Mouse (Mus musculus): Measurements from ENCODE around the gene Gmppa.

Gene Gmppa

GRCm38 (mm10) chr1:75435475-75436328 is at the start of gene Gmppa:
Gene Gmppa, plus strand, starts transcription at chr1:75435930.
- DNase-seq: peak; percentile 86 to 89

DNA sequence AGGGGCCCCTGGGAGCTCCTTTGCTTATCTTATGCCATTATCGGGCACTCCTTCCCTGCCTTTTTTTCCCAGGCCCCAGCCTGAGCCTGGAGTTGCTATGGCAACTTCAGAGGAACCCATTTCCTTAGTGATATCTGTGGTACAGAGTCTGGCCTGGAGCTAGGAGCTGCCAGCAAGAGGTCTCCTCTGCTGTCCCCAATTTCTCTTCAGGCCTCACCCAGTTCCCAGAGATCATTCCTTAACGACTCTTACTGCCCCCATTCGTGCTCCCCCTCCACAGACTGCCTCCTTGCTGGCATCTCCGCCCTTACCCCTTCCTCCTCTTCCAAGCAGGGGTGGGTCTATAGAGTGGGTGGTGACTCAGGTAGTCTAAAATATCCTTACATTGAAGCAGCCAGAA is 49.6 kb upstream of the Gmppa start:
- DNase-seq: no peak

DNA sequence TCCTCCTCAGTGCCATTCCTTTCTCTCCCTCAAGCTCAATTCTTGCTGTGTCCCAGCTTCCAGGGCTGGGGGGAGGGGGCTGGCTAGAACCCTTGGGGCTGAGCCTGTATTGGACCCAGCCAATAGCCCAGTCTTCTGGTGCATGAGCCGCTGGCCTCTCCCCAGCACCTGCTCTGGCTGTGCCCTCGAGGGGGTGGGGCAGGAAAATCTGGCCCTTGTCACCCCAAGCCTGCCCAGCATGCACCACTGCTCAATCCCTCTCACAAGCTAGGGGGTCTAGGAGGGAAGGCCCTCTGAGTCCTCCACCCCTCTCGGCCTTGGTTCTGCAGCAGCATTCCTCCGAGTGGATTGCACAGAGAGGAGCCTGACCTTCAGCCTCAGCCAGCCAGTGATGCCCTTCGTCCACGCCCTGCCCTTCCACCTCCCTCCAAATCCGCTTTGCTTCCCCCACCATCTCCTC is 48.2 kb upstream of the Gmppa start:
- peak; percentile 45 to 47 for DNase-seq

GRCm38 (mm10) chr1:75387929-75388897 is 47.5 kb upstream of the Gmppa start:
- peak; percentile 37 to 54 for DNase-seq

- no peak for DNase-seq
Measured at GRCm38 (mm10) chr1:75388898-75389515, 46.7 kb upstream of the Gmppa start.

- peak; percentile 86 to 87 for DNase-seq
Measured at GRCm38 (mm10) chr1:75393139-75393538, 42.6 kb upstream of the Gmppa start.

DNA sequence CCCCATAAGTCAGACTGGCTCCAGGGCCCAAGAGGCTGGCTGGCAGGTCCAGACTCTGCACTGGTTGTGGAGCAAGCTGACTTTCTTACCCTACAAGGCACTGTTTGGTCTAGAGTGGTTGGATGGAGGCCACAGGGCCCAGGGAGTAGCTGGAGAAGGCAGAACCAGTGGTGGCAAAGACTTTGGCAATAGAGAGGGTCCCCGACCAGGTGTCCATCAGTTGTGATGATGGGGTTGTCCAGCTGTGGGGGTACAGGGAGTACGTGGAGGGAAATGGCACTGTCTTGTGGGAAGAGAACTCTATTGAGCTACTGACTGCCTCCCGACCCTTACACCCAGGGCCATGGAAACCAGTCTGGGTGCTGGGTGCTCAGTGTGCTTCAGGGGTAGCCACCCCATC is 41.9 kb upstream of the Gmppa start:
- DNase-seq: no peak

DNA sequence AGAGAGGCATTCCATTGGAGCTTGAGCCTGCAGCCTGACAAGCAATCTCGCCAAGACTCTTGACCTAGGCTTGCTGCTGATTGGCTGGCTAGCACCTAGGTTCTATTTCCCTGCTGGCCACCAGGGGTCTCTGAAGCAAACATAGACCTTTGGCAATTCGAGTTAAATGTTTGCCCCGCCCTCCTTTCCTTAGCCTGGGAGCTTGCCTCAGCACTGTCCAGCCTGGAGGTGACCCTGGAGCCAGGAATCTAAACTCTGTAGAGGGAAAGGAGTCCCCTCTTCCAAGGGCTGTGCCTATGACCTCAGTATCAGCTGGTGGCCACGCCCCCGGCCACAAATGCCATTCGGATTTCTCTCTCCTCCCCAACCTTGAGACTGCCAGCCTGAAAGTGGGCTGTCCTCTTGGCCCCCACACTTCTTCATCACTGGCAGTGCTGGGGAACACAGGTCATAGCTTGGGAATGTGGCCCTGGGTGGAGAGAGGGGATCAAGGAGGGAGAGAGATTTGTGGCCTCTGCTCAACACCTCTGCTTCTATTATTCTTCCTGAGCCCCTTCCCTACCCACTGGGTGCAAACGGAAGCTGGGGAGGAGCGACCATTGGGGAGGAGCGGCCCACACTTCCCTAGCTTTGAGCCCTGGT is 36.8 kb upstream of the Gmppa start:
- peak; percentile 84 to 87 for DNase-seq

- peak; percentile 71 to 83 for DNase-seq
Measured at GRCm38 (mm10) chr1:75399755-75400492, 35.8 kb upstream of the Gmppa start.

GRCm38 (mm10) chr1:75400493-75401115 is 35.1 kb upstream of the Gmppa start:
- no peak for DNase-seq

- DNase-seq: no peak
Measured at GRCm38 (mm10) chr1:75405547-75405946, 30.2 kb upstream of the Gmppa start.

- no peak for DNase-seq
Measured at GRCm38 (mm10) chr1:75406173-75406572, 29.6 kb upstream of the Gmppa start.

DNA sequence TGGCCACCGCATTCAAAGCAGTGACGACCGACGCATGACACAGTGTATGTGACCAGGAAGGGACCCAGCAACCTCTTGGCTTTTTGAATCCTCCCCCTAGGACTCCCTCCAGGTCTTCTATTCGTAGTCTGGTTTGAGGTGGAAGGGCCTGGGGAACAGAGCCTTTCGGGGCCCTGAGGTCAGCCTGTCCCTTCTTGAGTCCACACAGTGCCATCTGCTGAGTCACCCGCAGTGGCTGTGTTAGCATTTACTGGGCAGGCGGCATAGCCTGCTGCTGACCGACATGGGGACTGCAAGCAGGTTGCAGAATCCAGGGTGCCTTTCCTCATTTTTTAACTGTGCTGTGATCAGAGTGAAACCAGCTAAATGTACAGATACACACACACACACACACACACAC is 28.7 kb upstream of the Gmppa start:
- no peak for DNase-seq

GRCm38 (mm10) chr1:75408210-75408609 is 27.5 kb upstream of the Gmppa start:
- DNase-seq: no peak

DNA sequence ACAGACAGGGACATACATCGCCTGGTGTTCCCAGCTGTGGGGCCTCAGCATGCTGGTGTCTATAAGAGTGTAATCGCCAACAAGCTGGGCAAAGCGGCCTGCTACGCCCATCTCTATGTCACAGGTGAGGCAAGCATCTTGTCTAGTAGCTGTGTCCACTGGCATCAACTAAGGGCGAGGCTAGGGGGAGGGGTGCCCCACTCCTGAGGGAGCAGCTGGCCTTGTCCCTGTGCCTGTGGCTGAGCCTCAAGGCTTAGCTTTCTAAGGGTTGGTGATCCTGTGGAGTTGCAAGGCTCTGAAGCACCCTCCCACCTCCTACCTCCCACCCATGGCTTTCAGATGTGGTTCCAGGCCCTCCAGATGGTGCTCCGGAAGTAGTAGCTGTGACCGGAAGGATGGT is 25.8 kb upstream of the Gmppa start:
- no peak for DNase-seq

DNA sequence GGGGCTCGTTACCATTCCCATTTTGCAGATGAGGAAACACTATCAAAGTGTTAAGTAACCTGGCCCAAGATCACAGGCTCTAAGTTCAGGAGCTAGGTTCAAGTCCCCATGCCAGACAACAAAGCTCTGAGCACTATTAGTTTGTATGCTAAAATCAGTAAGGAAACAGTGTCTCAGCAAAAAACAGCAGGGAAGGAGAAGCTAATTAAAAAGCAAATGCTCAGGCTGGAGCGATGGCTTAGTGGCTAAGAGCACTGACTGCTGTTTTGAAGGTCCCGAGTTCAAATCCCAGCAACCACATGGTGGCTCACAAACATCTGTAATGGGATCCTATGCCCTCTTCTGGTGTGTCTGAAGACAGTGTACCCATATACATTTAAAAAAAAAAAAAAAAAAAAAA is 23.5 kb upstream of the Gmppa start:
- DNase-seq: no peak

DNA sequence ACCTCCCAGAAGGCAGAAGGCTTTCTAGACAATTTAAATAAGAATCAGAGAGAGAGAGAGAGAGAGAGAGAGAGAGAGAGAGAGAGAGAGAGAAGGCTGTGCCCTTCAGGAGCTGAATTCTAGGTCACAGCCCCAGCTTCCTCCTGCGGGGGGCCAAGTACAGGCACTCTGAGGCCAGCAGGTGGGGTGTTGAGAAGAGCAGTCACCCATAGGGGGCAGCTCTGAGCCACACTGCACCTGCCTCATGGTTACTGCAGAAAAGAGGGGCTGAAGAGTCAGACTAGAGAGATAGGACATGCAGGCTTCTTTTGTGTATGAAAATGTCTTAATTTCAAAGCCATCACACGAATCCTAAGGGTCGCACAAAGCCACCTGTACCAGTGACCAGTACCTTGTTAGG is 22.0 kb upstream of the Gmppa start:
- peak; percentile 65 to 75 for DNase-seq

GRCm38 (mm10) chr1:75421794-75422193 is 13.9 kb upstream of the Gmppa start:
- DNase-seq: peak in 1 of 2 experiments; percentile 34

- DNase-seq: peak; percentile 41 to 48
Measured at GRCm38 (mm10) chr1:75422216-75422822, 13.4 kb upstream of the Gmppa start.

DNA sequence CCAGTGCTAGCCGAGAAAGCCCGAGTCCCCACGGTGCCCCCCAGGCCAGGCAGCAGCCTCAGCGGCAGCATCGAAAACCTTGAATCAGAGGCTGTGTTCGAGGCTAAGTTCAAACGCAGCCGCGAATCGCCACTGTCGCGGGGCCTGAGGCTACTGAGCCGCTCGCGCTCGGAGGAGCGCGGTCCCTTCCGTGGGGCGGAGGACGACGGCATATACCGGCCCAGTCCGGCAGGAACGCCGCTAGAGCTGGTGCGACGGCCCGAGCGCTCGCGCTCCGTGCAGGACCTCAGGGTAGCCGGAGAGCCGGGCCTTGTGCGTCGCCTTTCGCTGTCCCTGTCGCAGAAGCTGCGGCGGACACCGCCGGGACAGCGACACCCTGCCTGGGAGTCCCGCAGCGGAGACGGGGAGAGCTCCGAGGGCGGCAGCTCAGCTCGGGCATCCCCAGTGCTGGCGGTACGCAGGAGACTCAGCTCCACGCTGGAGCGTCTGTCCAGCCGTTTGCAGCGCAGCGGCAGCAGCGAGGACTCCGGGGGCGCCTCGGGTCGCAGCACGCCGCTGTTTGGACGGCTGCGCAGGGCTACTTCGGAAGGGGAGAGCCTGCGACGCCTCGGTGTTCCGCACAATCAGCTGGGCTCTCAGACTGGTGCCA is 12.8 kb upstream of the Gmppa start:
- peak; percentile 44 to 57 for DNase-seq

Measured in cerebellum, postnatal 10 days (tissue).